Mouse (Mus musculus) myocyte (in vitro differentiated cells): ENCODE data around the gene Rab25.

Experiments
- E2F4 ChIP-seq: IDR thresholded peaks from one replicate; pipeline ENCODE4 v1.6.1; 2011; ENCODE audit warnings: mild to moderate bottlenecking, control low read depth, moderate library complexity; ENCODE audit not compliant: insufficient read depth
- POLR2A ChIP-seq: IDR thresholded peaks from one replicate; pipeline ENCODE4 v1.6.1; 2011; ENCODE audit warnings: low read depth, mild to moderate bottlenecking, control low read depth, moderate library complexity; ENCODE audit not compliant: insufficient read length
- POLR2AphosphoS2 ChIP-seq: IDR thresholded peaks from one replicate; pipeline ENCODE4 v1.6.1; 2011; ENCODE audit warnings: low read depth, control low read depth; ENCODE audit not compliant: insufficient read length
- TCF3 ChIP-seq: IDR thresholded peaks from one replicate; pipeline ENCODE4 v1.6.1; 2011; ENCODE audit warnings: low read depth, control low read depth; ENCODE audit not compliant: insufficient read length

- TF ChIP-seq POLR2A = no peak
- no peak for TF ChIP-seq POLR2AphosphoS2
- no peak for TF ChIP-seq TCF3
- TF ChIP-seq E2F4 = no peak
Measured at GRCm38 (mm10) chr3:88525021-88525420, 23.1 kb downstream of the Rab25 start.
